Mouse (Mus musculus) intestine, embryonic 16.5 days (tissue): ENCODE data around the gene Gm11084. TPM values are rescaled to one million over a fixed set of nuclear protein-coding genes. Genes with fewer than 3 reads are reported as not detected.
A peak's percentile ranks its signal among the peaks of the same experiment; 100 is the strongest.

Experiments used
- ATAC-seq: fragments of 200-750 bp; cut with Nextera tagmentation; 2 replicates; pipeline ENCODE4 v1.8.0; 2017; ENCODE audit warnings: moderate TSS enrichment, moderate library complexity
- H3K27ac ChIP-seq: fragments of 300-500 bp; sonication (generic); 2 replicates; pipeline ENCODE4 v1.5.1; 2014; ENCODE audit warnings: mild to moderate bottlenecking, low read length
- H3K27me3 ChIP-seq: fragments of 300-500 bp; sonication (generic); replicated peaks from 2 replicates; pipeline ENCODE4 v1.6.1; 2014; ENCODE audit warnings: low read length, control low read depth, mixed read lengths; ENCODE audit not compliant: control insufficient read depth, insufficient read depth
- H3K36me3 ChIP-seq: fragments of 300-500 bp; sonication (generic); 2 replicates; pipeline ENCODE4 v1.6.1; 2014; ENCODE audit warnings: low read length, control low read depth; ENCODE audit not compliant: control insufficient read depth, insufficient read depth
- H3K4me1 ChIP-seq: fragments of 300-500 bp; sonication (generic); 2 replicates; pipeline ENCODE4 v1.6.1; 2014; ENCODE audit warnings: low read length, control low read depth, mixed read lengths; ENCODE audit not compliant: control insufficient read depth, insufficient read depth
- H3K4me2 ChIP-seq: fragments of 300-500 bp; sonication (generic); 2 replicates; pipeline ENCODE4 v1.6.1; 2014; ENCODE audit warnings: low read depth, low read length, control low read depth
- H3K4me3 ChIP-seq: fragments of 300-500 bp; sonication (generic); 2 replicates; pipeline ENCODE4 v1.5.1; 2014; ENCODE audit warnings: mild to moderate bottlenecking, low read length
- H3K9ac ChIP-seq: fragments of 300-500 bp; sonication (generic); 2 replicates; pipeline ENCODE4 v1.6.1; 2014; ENCODE audit warnings: low read depth, low read length
- H3K9me3 ChIP-seq: fragments of 300-500 bp; sonication (generic); 2 replicates; pipeline ENCODE4 v1.6.1; 2016; ENCODE audit warnings: low read length, control low read depth; ENCODE audit not compliant: control insufficient read depth
- WGBS: fragments of 180-500 bp; shearing (Covaris S2); extraction: QIAGEN DNeasy Blood & Tissue Kit; methylation state at CpG from one replicate; pipeline ENCODE4 v1.1.7; 2014; 5-methylcytosine and 5-hydroxymethylcytosine counted together
- polyA plus RNA-seq: library from polyadenylated mRNA; unstranded; fragments of >200 nt; fragmentation: Nextera tagmentation; extraction: Ambion mirVana; gene quantifications from 2 replicates; pipeline ENCODE4 v1.2.1, GENCODE M21; 2015

The Gm11084 gene
- polyA plus RNA-seq, 1 experiment from 2014 or later, result not detected

GRCm38 (mm10) chr2:73012636-73013035 lies 26.1 kb upstream of the Gm11084 start:
- Histone ChIP-seq H3K9ac (no peak overlapping the region), H3K4me3 (no peak overlapping the region), H3K36me3 (no peaks in the 10 kb centered on the region), H3K9me3 (peaks cover 9% of the 10 kb centered on the region; the same call in 1 of the 2 replicates), H3K27ac (no peak overlapping the region), H3K27me3 (no peaks in the 10 kb centered on the region), H3K4me2 (no peak overlapping the region), H3K4me1 (no peaks in the 10 kb centered on the region)
- WGBS, result 69% methylated on average over 20 of the region's 20 CpGs
- ATAC-seq, result no peak

GRCm38 (mm10) chr2:73007472-73007871 lies 21.0 kb upstream of the Gm11084 start:
- no peaks in the 10 kb centered on the region for H3K27me3 ChIP-seq
- H3K27ac ChIP-seq, result no peak overlapping the region
- ATAC-seq, result no peak
- H3K4me2 ChIP-seq, result no peak overlapping the region
- 89% methylated on average over 9 of the region's 9 CpGs for WGBS
- H3K4me3 ChIP-seq, result no peak overlapping the region
- no peak overlapping the region for H3K9ac ChIP-seq
- no peaks in the 10 kb centered on the region for H3K36me3 ChIP-seq
- peaks cover 9% of the 10 kb centered on the region; the same call in 1 of the 2 replicates for H3K9me3 ChIP-seq
- peaks cover 20% of the 10 kb centered on the region for H3K4me1 ChIP-seq

- Histone ChIP-seq H3K9ac (no peak overlapping the region), H3K4me3 (no peak overlapping the region), H3K9me3 (peaks cover 5% of the 10 kb centered on the region; the same call in 1 of the 2 replicates), H3K27ac (peak overlapping the region; percentile 86), H3K4me1 (peaks cover 20% of the 10 kb centered on the region), H3K36me3 (no peaks in the 10 kb centered on the region), H3K4me2 (no peak overlapping the region), H3K27me3 (no peaks in the 10 kb centered on the region)
- 60% methylated on average over 3 of the region's 3 CpGs for WGBS
- no peak for ATAC-seq
These were observed 19.3 kb upstream of the Gm11084 start for GRCm38 (mm10) chr2:73005611-73006515.

GRCm38 (mm10) chr2:73003751-73004717 lies 17.5 kb upstream of the Gm11084 start:
- H3K27me3 ChIP-seq, result no peaks in the 10 kb centered on the region
- no peaks in the 10 kb centered on the region for H3K9me3 ChIP-seq
- peak overlapping the region; percentile 86 for H3K27ac ChIP-seq
- peak overlapping the region; percentile 49 for H3K9ac ChIP-seq
- peak; percentile 91 for ATAC-seq
- peak overlapping the region; percentile 24; the same call in 1 of the 2 replicates for H3K4me3 ChIP-seq
- 18% methylated on average over 24 of the region's 24 CpGs for WGBS
- H3K36me3 ChIP-seq, result no peaks in the 10 kb centered on the region
- H3K4me1 ChIP-seq, result peaks cover 20% of the 10 kb centered on the region
- peak overlapping the region; percentile 46 for H3K4me2 ChIP-seq

- Histone ChIP-seq H3K36me3 (no peaks in the 10 kb centered on the region), H3K4me2 (peak overlapping the region; percentile 27; the same call in 1 of the 2 replicates), H3K9me3 (no peaks in the 10 kb centered on the region), H3K27me3 (no peaks in the 10 kb centered on the region), H3K9ac (peak overlapping the region; percentile 56; the same call in 1 of the 2 replicates), H3K4me1 (peaks cover 20% of the 10 kb centered on the region), H3K4me3 (no peak overlapping the region), H3K27ac (peak overlapping the region; percentile 86)
- WGBS, result 46% methylated on average over 12 of the region's 12 CpGs
- no peak for ATAC-seq
These were observed 16.5 kb upstream of the Gm11084 start for GRCm38 (mm10) chr2:73003049-73003448.

- WGBS, result 82% methylated on average over 6 of the region's 6 CpGs
- Histone ChIP-seq H3K27ac (no peak overlapping the region), H3K4me3 (no peak overlapping the region), H3K4me1 (peaks cover 20% of the 10 kb centered on the region), H3K4me2 (no peak overlapping the region), H3K36me3 (no peaks in the 10 kb centered on the region), H3K9ac (no peak overlapping the region), H3K9me3 (no peaks in the 10 kb centered on the region), H3K27me3 (no peaks in the 10 kb centered on the region)
- no peak for ATAC-seq
These were observed 15.9 kb upstream of the Gm11084 start for GRCm38 (mm10) chr2:73002451-73002850.

GRCm38 (mm10) chr2:73001994-73002393 lies 15.5 kb upstream of the Gm11084 start:
- no peak overlapping the region for H3K4me3 ChIP-seq
- no peak for ATAC-seq
- WGBS, result 80% methylated on average over 5 of the region's 5 CpGs

GRCm38 (mm10) chr2:73000194-73000593 lies 13.7 kb upstream of the Gm11084 start:
- 55% methylated on average over 8 of the region's 8 CpGs for WGBS
- Histone ChIP-seq H3K9ac (no peak overlapping the region), H3K27me3 (no peaks in the 10 kb centered on the region), H3K27ac (no peak overlapping the region), H3K4me1 (peaks cover 23% of the 10 kb centered on the region), H3K4me3 (no peak overlapping the region), H3K36me3 (no peaks in the 10 kb centered on the region), H3K4me2 (no peak overlapping the region), H3K9me3 (no peaks in the 10 kb centered on the region)
- ATAC-seq, result no peak

More at GRCm38 (mm10) chr2:73001994-73002393, 15.5 kb upstream of the Gm11084 start:
- no peaks in the 10 kb centered on the region for H3K27me3 ChIP-seq
- no peak overlapping the region for H3K9ac ChIP-seq
- H3K9me3 ChIP-seq, result no peaks in the 10 kb centered on the region
- no peaks in the 10 kb centered on the region for H3K36me3 ChIP-seq
- no peak overlapping the region for H3K27ac ChIP-seq
- H3K4me1 ChIP-seq, result peaks cover 22% of the 10 kb centered on the region
- H3K4me2 ChIP-seq, result no peak overlapping the region

- H3K9ac ChIP-seq, result no peak overlapping the region
- H3K36me3 ChIP-seq, result no peaks in the 10 kb centered on the region
- H3K27ac ChIP-seq, result no peak overlapping the region
- peaks cover 9% of the 10 kb centered on the region for H3K4me1 ChIP-seq
- no peak overlapping the region for H3K4me2 ChIP-seq
- no peaks in the 10 kb centered on the region for H3K9me3 ChIP-seq
- H3K27me3 ChIP-seq, result no peaks in the 10 kb centered on the region
- WGBS, result 91% methylated on average over 4 of the region's 4 CpGs
- no peak for ATAC-seq
- H3K4me3 ChIP-seq, result no peak overlapping the region
These were observed 11.1 kb upstream of the Gm11084 start for GRCm38 (mm10) chr2:72997586-72997985.
